Mouse (Mus musculus) embryonic fibroblast, embryonic 13.5 days (primary cell): ENCODE results near the gene Cfap73.

Experiments used
- CTCF ChIP-seq: IDR thresholded peaks from 2 replicates; pipeline ENCODE4 v1.5.1; 2011; ENCODE audit warnings: mild to moderate bottlenecking, control low read depth, low read length, moderate library complexity, borderline replicate concordance; ENCODE audit not compliant: insufficient read depth
- POLR2A ChIP-seq: IDR thresholded peaks from 2 replicates; pipeline ENCODE4 v1.6.1; 2011; ENCODE audit warnings: low read depth, mild to moderate bottlenecking, control low read depth, low read length, moderate library complexity

- TF ChIP-seq CTCF (no peak), POLR2A (no peak)
Observed at GRCm38 (mm10) chr5:120652915-120653701, 19.1 kb upstream of the Cfap73 start.
